Mouse (Mus musculus) bone marrow, adult 2 months (tissue): Measurements from ENCODE around the gene Pi4kb. TPM values are rescaled to one million over a fixed set of nuclear protein-coding genes. Genes with fewer than 3 reads are reported as not detected.

Experiments used
- H3K27ac ChIP-seq: fragments of 200-500 bp; 2 replicates; pipeline ENCODE4 v1.5.1; 2012; ENCODE audit warnings: low read depth, mild to moderate bottlenecking, control low read depth, inconsistent platforms, low read length; ENCODE audit not compliant: control insufficient read depth, poor library complexity, insufficient read depth
- H3K4me1 ChIP-seq: fragments of 200-500 bp; 2 replicates; pipeline ENCODE4 v1.6.1; 2011; ENCODE audit warnings: low read length; ENCODE audit not compliant: control insufficient read depth, insufficient read depth
- H3K4me3 ChIP-seq: fragments of 200-500 bp; replicated peaks from 2 replicates; pipeline ENCODE3; 2011; ENCODE audit warnings: mild to moderate bottlenecking, low read depth, low read length, control low read depth; ENCODE audit not compliant: control insufficient read depth
- CTCF ChIP-seq: fragments of 200-500 bp; IDR thresholded peaks from 2 replicates; pipeline ENCODE4 v1.5.1; 2011; ENCODE audit warnings: low read length, control low read depth; ENCODE audit not compliant: control insufficient read depth, insufficient read depth
- POLR2A ChIP-seq: fragments of 200-500 bp; IDR thresholded peaks from 2 replicates; pipeline ENCODE4 v1.6.1; 2011; ENCODE audit warnings: low read depth, mild to moderate bottlenecking, control low read depth, low read length, borderline replicate concordance; ENCODE audit not compliant: control insufficient read depth
- WGBS: fragments of 180-500 bp; shearing (Covaris S2); methylation state at CpG from one replicate; pipeline ENCODE4 v1.1.7; 2018; 5-methylcytosine and 5-hydroxymethylcytosine counted together
- polyA plus RNA-seq: library from polyadenylated mRNA; stranded (reverse); fragments of >200 nt; gene quantifications from 2 replicates; pipeline ENCODE4 v1.2.4, GENCODE M21; 2011; ENCODE audit warnings: low replicate concordance; ENCODE audit not compliant: missing spikeins, insufficient read depth, insufficient read length

The Pi4kb gene
- polyA plus RNA-seq, 1 experiment = 63.2 TPM

GRCm38 (mm10) chr3:94984312-94984711, 9.8 kb downstream of the Pi4kb start:
- H3K4me3 ChIP-seq = no peak overlapping the region
- 75% methylated on average over 11 of the region's 11 CpGs for WGBS
- no peak overlapping the region for H3K27ac ChIP-seq
- H3K4me1 ChIP-seq = no peaks in the 10 kb centered on the region
- TF ChIP-seq CTCF (no peak), POLR2A (no peak)

- H3K27ac ChIP-seq = no peak overlapping the region
- TF ChIP-seq CTCF = no peak
- 82% methylated on average over 2 of the region's 2 CpGs for whole genome bisulfite sequencing
- H3K4me1 ChIP-seq = no peaks in the 10 kb centered on the region
- H3K4me3 ChIP-seq = no peak overlapping the region
Observed at GRCm38 (mm10) chr3:94985513-94985912, 11.0 kb downstream of the Pi4kb start.

GRCm38 (mm10) chr3:94987578-94987977, 13.0 kb downstream of the Pi4kb start:
- H3K4me1 ChIP-seq = no peaks in the 10 kb centered on the region
- H3K27ac ChIP-seq = no peak overlapping the region
- no peak overlapping the region for H3K4me3 ChIP-seq
- TF ChIP-seq POLR2A (no peak), CTCF (no peak)

- no peak overlapping the region for H3K4me3 ChIP-seq
- H3K4me1 ChIP-seq = no peaks in the 10 kb centered on the region
- H3K27ac ChIP-seq = no peak overlapping the region
- TF ChIP-seq CTCF (no peak), POLR2A (no peak)
- WGBS = 82% methylated on average over 9 of the region's 9 CpGs
Observed at GRCm38 (mm10) chr3:94989159-94989761, 14.7 kb downstream of the Pi4kb start.

GRCm38 (mm10) chr3:94996946-94997345, 22.4 kb downstream of the Pi4kb start:
- 15% methylated on average over 2 of the region's 2 CpGs for WGBS
- TF ChIP-seq CTCF (peak; percentile 53), POLR2A (no peak)
- H3K4me3 ChIP-seq = no peak overlapping the region
- H3K27ac ChIP-seq = no peak overlapping the region
- H3K4me1 ChIP-seq = no peaks in the 10 kb centered on the region

- Histone ChIP-seq H3K4me1 (peaks cover 4% of the 10 kb centered on the region), H3K4me3 (no peak overlapping the region), H3K27ac (no peak overlapping the region)
- no peak for TF ChIP-seq CTCF
- no peak for TF ChIP-seq POLR2A
- WGBS = 84% methylated on average over 4 of the region's 4 CpGs
Observed at GRCm38 (mm10) chr3:95002569-95002968, 28.0 kb downstream of the Pi4kb start.

- no peak overlapping the region for H3K4me3 ChIP-seq
- no peak overlapping the region for H3K27ac ChIP-seq
- TF ChIP-seq POLR2A (no peak), CTCF (no peak)
- H3K4me1 ChIP-seq = peaks cover 8% of the 10 kb centered on the region
Observed at GRCm38 (mm10) chr3:95003273-95003672, 28.7 kb downstream of the Pi4kb start.

- no peak overlapping the region for H3K4me3 ChIP-seq
- WGBS = 88% methylated on average over 3 of the region's 3 CpGs
- TF ChIP-seq POLR2A (no peak), CTCF (no peak)
- H3K27ac ChIP-seq = no peak overlapping the region
- H3K4me1 ChIP-seq = peaks cover 8% of the 10 kb centered on the region
Observed at GRCm38 (mm10) chr3:95005651-95006050, 31.1 kb downstream of the Pi4kb start.

- H3K4me1 ChIP-seq = peaks cover 8% of the 10 kb centered on the region
Observed at GRCm38 (mm10) chr3:95007706-95008105, 33.2 kb downstream of the Pi4kb start.

More at GRCm38 (mm10) chr3:95007706-95008105, 33.2 kb downstream of the Pi4kb start:
- 58% methylated on average over 9 of the region's 9 CpGs for WGBS
- no peak overlapping the region for H3K4me3 ChIP-seq
- H3K27ac ChIP-seq = no peak overlapping the region; the same call in 1 of the 2 replicates
- TF ChIP-seq POLR2A (peak; percentile 27; the same call in 1 of the 2 replicates), CTCF (no peak)
